Mouse (Mus musculus): ENCODE results near the gene Creb5. TPM values are rescaled to one million over a fixed set of nuclear protein-coding genes. Genes with fewer than 3 reads are reported as not detected.

Creb5 gene
- polyA plus RNA-seq, 1 experiment from 2014 or later, result 2.8 TPM

DNA sequence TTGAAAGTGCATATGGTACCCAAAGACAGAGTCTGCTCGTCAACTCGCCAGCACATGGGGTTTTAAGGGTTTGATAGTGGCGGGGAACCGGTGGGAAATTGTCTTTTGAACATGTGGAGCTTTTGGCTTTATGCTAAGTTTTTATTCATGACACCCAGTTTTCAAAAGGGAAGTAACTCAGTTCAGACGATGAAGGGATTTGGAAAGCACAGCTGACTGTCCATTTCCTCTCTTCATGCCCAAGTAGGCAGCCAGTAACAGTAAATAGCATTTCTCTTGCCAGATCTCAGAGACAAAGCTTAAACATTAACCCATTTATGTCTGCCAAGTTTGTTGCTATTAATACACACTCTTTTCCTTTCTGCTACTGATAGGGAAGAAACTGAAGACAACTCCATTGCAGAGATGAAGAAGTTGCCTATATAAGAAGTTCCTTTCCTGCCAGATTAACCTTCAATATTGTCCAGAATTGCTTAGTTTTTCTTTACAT is 444.0 kb downstream of the Creb5 start:
- 78% methylated on average over 5 of the region's 5 CpGs for WGBS
- H3K4me2 ChIP-seq (ENCODE audit: low read length), result no peak overlapping the region
- DNase-seq, result no peak

DNA sequence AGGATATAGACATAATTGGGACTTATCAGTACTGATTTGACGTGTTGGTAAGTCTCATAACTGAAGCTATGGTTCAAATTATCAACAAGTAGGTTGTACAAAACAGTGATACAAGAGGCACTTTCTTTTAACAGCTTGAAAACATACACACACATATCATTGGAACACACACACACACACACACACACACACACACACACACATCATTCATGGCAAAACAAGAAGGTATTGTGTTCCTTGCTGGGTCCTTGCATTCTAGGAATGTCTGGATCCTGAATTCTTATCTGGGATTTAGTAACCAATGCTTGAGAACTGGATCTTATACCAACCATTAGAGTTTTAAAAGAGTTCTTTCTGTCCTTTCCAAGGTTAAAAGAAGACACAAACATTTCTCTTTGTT is 446.5 kb downstream of the Creb5 start:
- Histone ChIP-seq H3K4me1 (ENCODE audit: control insufficient read depth, insufficient read depth, low read length) (no peaks in the 10 kb centered on the region), H3K36me3 (ENCODE audit: control insufficient read depth, insufficient read depth, low read length) (no peaks in the 10 kb centered on the region), H3K9me3 (ENCODE audit: control insufficient read depth, low read length) (no peaks in the 10 kb centered on the region), H3K4me2 (ENCODE audit: low read length) (no peak overlapping the region), H3K27ac (replicated peaks; ENCODE audit: low read depth, low read length) (no peak overlapping the region), H3K9ac (replicated peaks; ENCODE audit: low read length) (no peak overlapping the region), H3K27me3 (ENCODE audit: control insufficient read depth, insufficient read depth, low read length) (no peaks in the 10 kb centered on the region), H3K4me3 (replicated peaks; ENCODE audit: low read depth, low read length) (no peak overlapping the region)
- ATAC-seq (ENCODE audit: low FRiP score, low TSS enrichment) (no peak), DNase-seq (no peak)
- whole genome bisulfite sequencing, result 87% methylated on average over 1 of the region's 1 CpGs

More for the DNA sequence above, 444.0 kb downstream of the Creb5 start:
- Histone ChIP-seq H3K27ac (replicated peaks; ENCODE audit: low read depth, low read length) (no peak overlapping the region), H3K4me1 (ENCODE audit: control insufficient read depth, insufficient read depth, low read length) (no peaks in the 10 kb centered on the region), H3K4me3 (replicated peaks; ENCODE audit: low read depth, low read length) (no peak overlapping the region), H3K9ac (replicated peaks; ENCODE audit: low read length) (no peak overlapping the region), H3K36me3 (ENCODE audit: control insufficient read depth, insufficient read depth, low read length) (no peaks in the 10 kb centered on the region), H3K27me3 (ENCODE audit: control insufficient read depth, insufficient read depth, low read length) (no peaks in the 10 kb centered on the region), H3K9me3 (ENCODE audit: control insufficient read depth, low read length) (no peaks in the 10 kb centered on the region)
- ATAC-seq (ENCODE audit: low FRiP score, low TSS enrichment), result no peak

DNA sequence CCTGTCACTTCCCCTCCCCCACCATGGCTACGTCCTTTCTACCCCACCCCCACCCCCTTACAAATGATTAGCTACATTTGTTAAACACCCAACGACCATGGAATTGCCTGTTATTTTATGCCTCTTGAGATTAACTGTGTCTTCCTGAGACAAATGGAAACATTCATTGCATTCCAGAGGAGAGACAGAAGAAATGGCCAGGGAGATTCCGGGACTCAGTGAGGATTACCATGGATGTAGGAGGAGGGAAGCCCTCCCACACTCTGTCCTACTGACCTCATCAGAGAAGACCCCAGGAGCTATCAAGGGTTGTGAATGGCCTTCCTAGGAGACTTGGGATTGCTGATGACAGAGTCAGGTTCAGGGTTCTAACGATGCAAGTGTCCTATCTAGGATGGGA is 446.9 kb downstream of the Creb5 start:
- Histone ChIP-seq H3K4me3 (replicated peaks; ENCODE audit: low read depth, low read length) (no peak overlapping the region), H3K9ac (replicated peaks; ENCODE audit: low read length) (no peak overlapping the region), H3K36me3 (ENCODE audit: control insufficient read depth, insufficient read depth, low read length) (no peaks in the 10 kb centered on the region), H3K27me3 (ENCODE audit: control insufficient read depth, insufficient read depth, low read length) (no peaks in the 10 kb centered on the region), H3K4me2 (ENCODE audit: low read length) (no peak overlapping the region), H3K4me1 (ENCODE audit: control insufficient read depth, insufficient read depth, low read length) (no peaks in the 10 kb centered on the region), H3K27ac (replicated peaks; ENCODE audit: low read depth, low read length) (no peak overlapping the region), H3K9me3 (ENCODE audit: control insufficient read depth, low read length) (no peaks in the 10 kb centered on the region)
- no peak for DNase-seq
- ATAC-seq (ENCODE audit: low FRiP score, low TSS enrichment), result no peak
- WGBS, result 19% methylated on average over 4 of the region's 4 CpGs

DNA sequence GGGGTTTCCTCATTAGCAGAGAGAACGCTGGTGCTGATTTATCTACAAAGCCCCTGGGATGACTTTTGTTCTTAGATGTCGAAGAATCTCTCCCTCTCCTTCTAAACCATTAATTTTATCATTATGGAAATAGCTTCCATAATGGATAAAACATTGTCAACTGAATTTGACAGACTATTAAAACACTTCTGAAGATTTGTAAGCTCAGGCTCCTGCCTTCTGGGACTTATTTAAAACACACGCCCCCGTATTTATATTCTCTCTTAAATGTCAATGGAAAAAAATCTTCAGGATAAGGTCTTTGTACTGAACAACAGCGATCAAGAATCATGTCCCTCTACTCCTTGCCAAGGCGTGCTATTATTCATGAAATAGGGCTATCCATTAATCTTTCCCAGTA is 448.6 kb downstream of the Creb5 start:
- H3K27ac ChIP-seq (replicated peaks; ENCODE audit: low read depth, low read length), result no peak overlapping the region
- no peak overlapping the region for H3K4me2 ChIP-seq (ENCODE audit: low read length)
- 66% methylated on average over 6 of the region's 6 CpGs for WGBS
- H3K9me3 ChIP-seq (ENCODE audit: control insufficient read depth, low read length), result no peaks in the 10 kb centered on the region
- no peak overlapping the region for H3K9ac ChIP-seq (replicated peaks; ENCODE audit: low read length)
- H3K4me1 ChIP-seq (ENCODE audit: control insufficient read depth, insufficient read depth, low read length), result no peaks in the 10 kb centered on the region
- peak; percentile 46 for DNase-seq
- no peak for ATAC-seq (ENCODE audit: low FRiP score, low TSS enrichment)
- no peaks in the 10 kb centered on the region for H3K36me3 ChIP-seq (ENCODE audit: control insufficient read depth, insufficient read depth, low read length)
- no peaks in the 10 kb centered on the region for H3K27me3 ChIP-seq (ENCODE audit: control insufficient read depth, insufficient read depth, low read length)
- no peak overlapping the region for H3K4me3 ChIP-seq (replicated peaks; ENCODE audit: low read depth, low read length)

DNA sequence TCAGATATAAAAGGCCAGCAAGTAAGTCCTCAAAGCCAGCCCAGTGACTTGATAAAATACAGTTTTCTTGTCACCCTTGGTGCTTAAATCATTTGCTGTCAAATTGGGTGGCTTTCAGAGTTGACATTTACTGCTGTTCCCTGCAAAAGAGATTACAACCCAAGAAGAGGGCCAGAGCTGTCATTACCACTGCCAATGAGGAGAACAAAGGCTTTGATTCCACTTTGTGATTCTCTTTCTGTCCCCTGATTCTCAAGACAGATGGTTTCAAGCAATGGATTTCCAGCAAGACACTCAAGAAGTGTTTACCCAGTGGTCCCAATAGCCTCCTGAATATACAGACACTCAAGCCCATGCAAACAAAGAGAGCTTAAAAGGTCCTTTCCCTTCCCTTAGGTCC is 451.1 kb downstream of the Creb5 start:
- Histone ChIP-seq H3K4me1 (ENCODE audit: control insufficient read depth, insufficient read depth, low read length) (no peaks in the 10 kb centered on the region), H3K9me3 (ENCODE audit: control insufficient read depth, low read length) (no peaks in the 10 kb centered on the region)

DNA sequence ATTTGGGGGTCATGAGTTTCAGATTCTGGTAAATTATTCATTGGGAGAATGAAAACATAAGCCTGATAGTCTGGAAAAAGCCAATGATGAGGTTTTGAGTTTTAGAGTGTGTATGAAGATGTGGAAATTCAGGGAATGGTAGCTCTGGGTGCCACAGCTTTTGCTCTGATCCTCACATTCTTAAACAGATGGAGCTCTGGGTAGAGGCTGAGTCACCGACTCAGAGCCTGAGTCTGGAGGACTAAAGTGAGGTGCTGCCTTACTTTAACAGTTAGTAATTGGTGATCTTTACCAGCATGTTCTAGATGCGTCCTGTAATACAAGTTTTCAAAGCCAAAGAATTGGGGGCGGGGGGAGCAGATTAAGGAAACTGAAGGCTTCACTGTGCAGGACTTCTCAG is 454.2 kb downstream of the Creb5 start:
- no peaks in the 10 kb centered on the region for H3K4me1 ChIP-seq (ENCODE audit: control insufficient read depth, insufficient read depth, low read length)
- H3K9me3 ChIP-seq (ENCODE audit: control insufficient read depth, low read length), result no peaks in the 10 kb centered on the region
- H3K36me3 ChIP-seq (ENCODE audit: control insufficient read depth, insufficient read depth, low read length), result no peaks in the 10 kb centered on the region
- H3K4me2 ChIP-seq (ENCODE audit: low read length), result no peak overlapping the region
- no peak overlapping the region for H3K4me3 ChIP-seq (replicated peaks; ENCODE audit: low read depth, low read length)
- H3K9ac ChIP-seq (replicated peaks; ENCODE audit: low read length), result no peak overlapping the region
- no peaks in the 10 kb centered on the region for H3K27me3 ChIP-seq (ENCODE audit: control insufficient read depth, insufficient read depth, low read length)
- 91% methylated on average over 3 of the region's 3 CpGs for WGBS
- ATAC-seq (ENCODE audit: low FRiP score, low TSS enrichment) (no peak), DNase-seq (no peak)
- H3K27ac ChIP-seq (replicated peaks; ENCODE audit: low read depth, low read length), result no peak overlapping the region

More for the DNA sequence above, 451.1 kb downstream of the Creb5 start:
- Histone ChIP-seq H3K27me3 (ENCODE audit: control insufficient read depth, insufficient read depth, low read length) (no peaks in the 10 kb centered on the region), H3K36me3 (ENCODE audit: control insufficient read depth, insufficient read depth, low read length) (no peaks in the 10 kb centered on the region), H3K4me3 (replicated peaks; ENCODE audit: low read depth, low read length) (no peak overlapping the region), H3K4me2 (ENCODE audit: low read length) (no peak overlapping the region), H3K27ac (replicated peaks; ENCODE audit: low read depth, low read length) (no peak overlapping the region), H3K9ac (replicated peaks; ENCODE audit: low read length) (no peak overlapping the region)
- DNase-seq, result no peak
- ATAC-seq (ENCODE audit: low FRiP score, low TSS enrichment), result no peak

Other genes starting within 250 kb of the Creb5 start
- 39.6 and 39.7 TPM in 2 replicates for gene Jazf1, start 218.6 kb upstream of the Creb5 start, polyA plus RNA-seq (2014; fragmentation: Nextera tagmentation; extraction: Ambion mirVana)